Mouse (Mus musculus) embryonic fibroblast, embryonic 13.5 days (primary cell): ENCODE data around the gene E330009J07Rik.

Source experiments
- CTCF ChIP-seq: IDR thresholded peaks from 2 replicates; pipeline ENCODE4 v1.5.1; 2011; ENCODE audit warnings: mild to moderate bottlenecking, control low read depth, low read length, moderate library complexity, borderline replicate concordance; ENCODE audit not compliant: insufficient read depth
- POLR2A ChIP-seq: IDR thresholded peaks from 2 replicates; pipeline ENCODE4 v1.6.1; 2011; ENCODE audit warnings: low read depth, mild to moderate bottlenecking, control low read depth, low read length, moderate library complexity

GRCm38 (mm10) chr6:40427441-40427840, 8.5 kb downstream of the E330009J07Rik start:
- TF ChIP-seq CTCF, result no peak
- TF ChIP-seq POLR2A, result no peak
